Mouse (Mus musculus) liver (tissue): ENCODE data around the gene Rbms1.
A peak's percentile ranks its signal among the peaks of the same experiment; 100 is the strongest.
"Not testable (repeated sequence)": the region's sequence is repeated elsewhere in the genome, so short reads cannot be mapped to it uniquely, and the experiment has no call there.

Experiments
- DNase-seq: peaks from one replicate; pipeline ENCODE4 v3.0.0-alpha.2; 2020; ENCODE audit warnings: mixed read lengths

The Rbms1 gene

DNA sequence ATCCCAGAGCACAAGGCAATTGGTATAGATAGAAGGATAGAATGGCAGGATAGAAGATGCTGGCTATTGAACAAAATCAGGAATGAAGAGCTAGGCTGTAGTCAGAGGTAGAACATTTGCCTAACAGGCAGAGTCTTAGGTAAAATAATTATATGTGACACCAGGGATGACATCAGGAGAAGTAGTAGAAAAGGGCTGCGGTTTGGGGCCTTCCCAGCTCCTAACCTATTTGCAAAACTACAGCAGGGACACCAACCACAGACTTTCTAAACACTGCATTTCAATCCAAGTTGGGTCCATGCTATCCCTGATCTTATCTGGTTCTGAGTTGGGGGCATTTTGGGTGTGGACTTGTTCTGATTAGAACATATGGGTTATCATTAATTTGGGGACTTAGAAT is 118.7 kb downstream of the Rbms1 start:
- no peak for DNase-seq

DNA sequence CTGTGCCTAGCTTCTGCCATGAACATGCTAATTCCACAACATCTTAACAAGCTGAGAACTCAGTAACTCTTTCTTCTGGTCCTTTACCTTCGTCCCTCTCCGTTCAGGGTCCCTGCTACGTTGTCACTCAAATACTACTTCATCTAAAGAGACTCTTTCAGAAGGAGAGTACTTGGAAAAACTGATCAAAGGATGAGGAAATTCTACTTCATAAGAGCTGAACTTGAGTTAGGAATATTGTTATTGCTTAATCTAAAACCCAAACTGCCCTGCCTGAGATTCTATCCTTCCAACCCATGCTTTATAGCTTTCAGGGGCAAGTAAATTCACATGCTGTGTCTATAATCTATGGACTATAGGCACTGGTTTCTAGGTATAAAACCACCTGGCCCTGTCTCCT is 119.4 kb downstream of the Rbms1 start:
- DNase-seq = no peak

DNA sequence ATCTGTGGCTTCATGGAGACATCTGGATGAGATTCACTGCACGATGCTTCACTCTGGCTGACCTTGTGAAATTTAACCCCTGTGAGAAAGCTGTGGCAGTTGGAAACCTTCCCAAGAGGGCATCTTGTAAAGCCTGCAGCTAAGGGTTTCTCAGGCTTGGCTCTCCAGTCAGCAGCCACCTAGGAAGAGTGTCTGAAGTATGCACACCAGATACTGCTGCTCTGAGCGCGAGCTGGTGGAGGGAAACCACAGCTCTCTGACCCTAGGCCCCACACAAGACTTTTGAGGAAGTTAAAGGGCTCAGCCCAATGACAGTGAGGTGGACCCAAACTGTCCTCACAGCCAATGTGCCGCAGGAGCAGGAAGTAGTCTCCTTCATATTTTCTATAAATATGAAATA is 120.0 kb downstream of the Rbms1 start:
- peak; percentile 35 for DNase-seq

DNA sequence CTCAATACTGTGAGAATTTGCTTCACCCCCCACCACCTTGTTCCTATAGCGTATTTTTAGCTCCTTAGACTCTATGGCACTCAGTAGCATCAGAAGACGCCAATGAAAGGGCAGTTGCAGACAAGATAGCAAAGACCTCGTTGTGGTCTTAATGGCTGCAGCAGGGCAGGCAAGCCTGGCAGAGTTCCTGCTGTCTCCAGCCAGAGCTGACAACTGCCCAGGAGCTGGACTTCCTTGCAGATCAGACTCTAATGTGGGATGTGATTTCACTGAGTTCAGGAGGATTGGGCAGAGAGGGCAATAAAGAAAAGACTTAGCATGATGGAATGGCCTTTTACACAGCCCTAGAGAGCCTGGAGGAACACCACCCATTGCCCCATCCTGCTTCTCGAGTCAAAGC is 122.1 kb downstream of the Rbms1 start:
- DNase-seq = no peak

DNA sequence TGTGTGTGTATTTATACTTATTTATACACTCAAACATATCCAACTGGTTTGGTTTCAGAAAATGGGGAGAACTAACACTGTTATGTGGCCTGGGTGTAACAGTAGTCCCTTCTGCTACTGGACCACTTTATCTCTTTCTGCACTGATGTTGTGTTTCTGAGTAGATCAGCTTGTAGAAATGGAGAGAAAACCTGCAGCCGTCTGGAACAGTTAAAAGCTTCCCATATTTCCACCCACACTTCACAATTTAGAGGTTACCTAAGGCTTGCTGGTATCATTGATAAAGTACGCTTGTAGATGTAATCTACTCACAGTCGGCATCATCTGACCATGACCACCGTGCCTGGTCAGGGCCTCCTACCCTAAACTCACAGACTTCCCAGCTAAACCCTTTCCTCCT is 123.5 kb downstream of the Rbms1 start:
- DNase-seq = no peak

DNA sequence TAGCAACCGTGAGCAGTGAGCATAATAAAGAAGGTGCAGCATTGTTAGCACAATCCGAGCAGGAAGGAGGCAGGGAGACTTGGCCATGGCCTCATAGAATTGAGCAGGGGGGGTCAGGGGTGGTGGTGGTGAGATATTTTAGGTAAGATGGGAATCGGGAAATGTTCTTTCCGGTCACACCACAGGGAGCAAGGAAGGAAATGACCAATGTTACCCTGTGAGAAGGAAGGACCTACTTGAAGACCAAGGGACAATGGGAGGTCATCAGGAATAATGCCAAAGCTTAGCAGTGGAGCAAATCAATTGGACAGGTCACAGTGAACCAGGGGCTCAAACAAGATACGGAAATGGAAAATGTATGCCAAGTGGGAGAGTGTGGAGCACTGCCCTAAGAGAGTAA is 124.1 kb downstream of the Rbms1 start:
- DNase-seq = no peak

DNA sequence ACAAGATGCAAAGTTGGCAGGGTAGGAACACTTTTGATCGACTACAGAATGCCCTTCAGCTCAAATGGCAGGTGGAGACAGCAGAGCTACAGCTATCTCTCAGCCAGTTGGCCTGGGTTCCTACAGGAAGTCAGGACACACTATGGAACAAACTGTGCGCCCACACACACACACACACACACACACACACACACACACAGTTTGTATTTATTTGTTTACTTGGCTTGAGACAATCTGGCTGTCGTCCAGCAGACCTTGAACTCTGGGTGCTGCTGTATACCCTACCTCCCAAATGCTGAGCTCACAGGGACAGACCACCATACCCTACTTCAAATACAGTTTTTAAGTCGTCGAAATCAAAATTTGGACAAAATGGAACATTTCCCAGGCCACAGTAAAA is 125.4 kb downstream of the Rbms1 start:
- no peak for DNase-seq

DNA sequence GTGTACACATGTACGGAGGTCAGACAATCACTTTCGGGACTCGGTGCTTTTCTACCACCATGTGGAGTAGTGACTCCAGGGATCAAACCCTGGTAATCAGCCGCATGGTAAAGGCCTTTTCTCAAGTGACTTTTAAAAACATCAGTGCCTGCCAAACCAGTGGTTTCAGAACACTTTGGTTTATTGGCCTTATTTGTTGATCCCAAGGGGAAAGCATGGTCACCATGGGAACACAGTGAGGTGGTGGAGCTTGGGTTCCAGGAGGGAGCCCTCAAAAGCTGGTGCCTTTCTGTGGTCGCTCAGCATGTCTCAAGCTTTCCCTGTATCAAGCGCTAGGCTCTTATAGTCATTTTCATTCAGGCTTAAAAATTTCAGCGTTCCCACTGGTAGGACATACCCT is 126.8 kb downstream of the Rbms1 start:
- no peak for DNase-seq

DNA sequence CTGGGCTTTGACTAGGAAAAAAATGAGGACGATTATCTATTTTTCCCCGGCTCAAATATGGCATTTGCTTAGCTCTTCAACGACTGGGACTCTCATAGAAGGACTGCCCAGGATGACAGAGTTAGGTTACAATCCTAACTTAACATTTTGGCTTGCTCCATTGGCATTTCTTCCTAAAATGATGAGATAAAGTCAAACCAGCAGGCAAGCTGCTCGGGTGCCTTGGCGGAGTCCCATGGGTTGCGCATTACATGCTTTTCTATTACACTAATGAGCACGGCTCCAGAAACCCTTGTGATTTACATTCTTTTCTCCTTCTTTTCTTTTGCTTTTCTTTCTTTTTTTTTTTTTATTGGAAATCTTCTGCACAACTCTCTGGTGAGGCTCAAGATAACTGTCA is 128.7 kb downstream of the Rbms1 start:
- no peak for DNase-seq

DNA sequence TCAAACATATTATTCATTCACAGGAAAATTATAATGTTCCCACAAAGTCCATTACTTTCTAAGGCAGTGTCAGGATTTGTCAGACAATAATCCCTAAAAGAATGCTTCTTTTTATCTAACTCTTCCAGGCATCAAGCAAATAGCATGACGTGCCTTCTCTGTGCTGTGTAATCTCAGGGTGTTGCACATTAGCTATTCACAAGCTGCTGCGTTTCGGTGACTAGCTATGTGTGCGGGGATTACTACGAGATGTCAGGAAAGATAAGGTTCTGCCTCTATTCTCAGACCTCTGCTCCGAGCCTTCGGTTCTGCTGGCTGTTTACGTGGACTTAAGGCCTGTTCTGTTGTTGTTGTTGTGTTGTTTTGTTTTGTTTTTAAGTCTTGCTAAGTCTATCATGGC is 130.7 kb downstream of the Rbms1 start:
- DNase-seq = no peak

DNA sequence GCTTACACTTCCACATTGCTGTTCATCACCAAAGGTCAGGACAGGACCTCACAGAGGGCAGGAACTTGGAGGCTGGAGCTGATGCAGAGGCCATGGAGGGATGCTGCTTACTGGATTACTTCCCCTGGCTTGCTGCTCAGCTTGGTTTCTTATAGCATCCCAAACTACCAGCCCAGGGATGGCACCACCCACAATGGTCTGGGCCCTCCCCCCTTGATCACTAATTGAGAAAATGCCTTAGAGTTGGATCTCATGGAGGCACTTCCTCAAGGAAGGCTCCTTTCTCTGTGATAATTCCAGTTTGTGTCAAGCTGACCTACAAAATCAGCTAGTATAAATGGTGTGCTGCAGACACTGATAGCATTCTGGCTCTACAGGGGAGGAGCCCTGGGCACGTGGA is 132.5 kb downstream of the Rbms1 start:
- DNase-seq = not testable (repeated sequence)

DNA sequence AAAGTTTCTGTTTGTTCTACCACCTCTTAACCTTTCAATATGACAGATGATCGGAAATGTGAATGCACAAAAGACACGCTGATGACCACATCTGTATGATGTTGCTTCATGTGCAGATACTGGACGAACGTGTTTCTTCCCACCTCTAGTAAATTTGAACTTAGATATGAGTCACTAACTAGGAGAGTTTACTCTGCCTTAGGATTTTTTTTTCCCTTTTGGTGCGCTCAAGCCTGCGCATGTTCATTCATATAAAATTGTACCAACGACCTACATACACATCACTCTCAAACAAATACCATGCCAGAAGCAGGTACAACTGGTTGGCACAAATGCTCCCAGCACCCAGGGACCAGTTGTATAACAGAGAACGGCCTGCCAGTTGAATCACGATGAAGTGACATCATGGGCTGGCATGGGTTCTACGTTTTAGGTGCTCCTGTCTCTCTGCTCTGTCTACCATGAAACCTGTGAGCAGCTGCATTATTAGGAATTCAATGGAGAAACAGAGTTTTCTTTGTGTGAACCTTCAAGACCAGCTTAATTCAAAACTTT is 134.0 kb downstream of the Rbms1 start:
- no peak for DNase-seq

DNA sequence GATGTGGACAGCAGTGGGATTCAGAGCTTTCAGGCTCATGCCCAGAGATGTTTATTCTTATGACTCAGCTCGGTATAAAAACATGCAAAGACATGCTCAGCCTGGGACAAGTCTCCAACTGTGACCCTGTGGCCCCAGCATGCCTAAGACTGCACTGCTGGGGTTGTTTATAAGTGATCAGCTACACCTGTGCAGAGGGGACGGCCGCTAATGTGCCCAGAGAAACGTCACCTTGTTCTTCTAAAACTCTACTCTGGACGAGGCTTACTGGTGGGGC is 135.9 kb downstream of the Rbms1 start:
- no peak for DNase-seq

DNA sequence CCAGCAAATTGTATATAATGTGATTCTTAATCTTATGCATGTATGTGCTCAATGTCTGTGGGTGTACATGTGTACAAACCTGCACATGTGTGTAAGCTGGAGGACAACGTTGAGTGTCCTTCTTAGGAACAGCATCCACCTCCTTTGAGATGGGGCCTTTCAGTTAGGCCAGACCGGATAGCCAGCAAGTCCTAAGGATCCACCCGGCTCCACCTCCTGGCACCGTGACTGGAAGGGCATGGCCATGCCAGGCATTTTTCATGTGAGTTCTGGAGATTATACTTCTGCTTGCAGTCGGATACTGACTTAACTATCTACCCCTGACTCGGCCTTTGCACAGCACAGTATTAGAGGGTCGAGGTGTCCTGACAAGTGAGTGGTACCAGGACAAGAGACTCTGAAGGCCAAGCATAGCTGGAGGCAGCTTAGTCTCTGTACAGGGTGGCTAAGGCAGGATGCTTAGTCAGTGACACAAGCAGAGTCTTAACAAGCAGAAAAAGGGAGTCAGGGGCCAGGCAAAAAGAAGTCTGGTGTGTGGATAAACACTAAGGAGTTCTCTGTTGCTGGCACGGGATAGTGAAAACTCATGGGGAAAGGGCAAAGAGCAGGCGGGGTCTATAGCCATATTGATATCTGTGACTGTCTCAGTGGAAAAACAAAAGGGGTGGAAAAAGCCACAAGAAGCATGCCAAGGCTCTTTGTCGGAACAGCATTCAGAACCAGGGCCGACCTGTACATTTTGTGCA is 136.4 kb downstream of the Rbms1 start:
- DNase-seq = no peak

DNA sequence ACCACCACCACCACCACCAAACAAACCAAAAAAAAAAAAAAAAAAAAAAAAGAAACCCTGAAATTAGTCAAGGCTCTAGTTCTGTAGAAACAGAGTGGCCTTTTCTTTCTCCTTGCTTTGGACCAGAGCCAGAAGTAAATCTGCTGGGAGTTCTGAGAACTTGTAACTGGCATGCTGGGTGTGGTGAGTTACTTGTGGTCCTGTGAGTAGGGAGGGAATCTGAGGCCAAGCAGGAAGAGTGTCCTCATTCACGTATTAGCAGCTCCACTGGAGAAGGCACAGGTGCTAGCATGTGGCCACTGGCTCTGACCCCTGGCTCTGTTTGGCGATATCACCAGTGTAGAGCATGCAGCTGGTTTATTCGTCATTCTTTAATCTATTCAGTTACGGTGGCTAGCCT is 137.3 kb downstream of the Rbms1 start:
- no peak for DNase-seq

DNA sequence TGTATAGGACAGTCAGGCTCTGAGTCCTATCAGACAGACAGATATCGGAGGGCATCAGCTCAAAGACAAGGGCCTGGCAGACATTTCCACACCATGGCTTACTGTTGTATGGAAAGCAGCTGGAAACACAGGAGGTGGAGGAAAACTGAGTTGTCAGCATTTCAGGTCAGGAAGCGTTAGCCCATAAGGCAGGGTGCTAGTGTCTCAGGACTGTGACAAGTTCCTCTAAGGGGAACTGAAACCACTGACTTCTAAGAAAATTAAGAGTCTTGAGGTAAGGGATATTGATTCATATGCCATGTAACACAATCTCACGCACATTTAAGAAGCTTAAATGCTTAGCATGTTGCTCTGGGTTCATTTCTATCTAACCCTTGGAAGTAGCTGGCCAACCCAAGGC is 141.4 kb downstream of the Rbms1 start:
- DNase-seq = no peak

DNA sequence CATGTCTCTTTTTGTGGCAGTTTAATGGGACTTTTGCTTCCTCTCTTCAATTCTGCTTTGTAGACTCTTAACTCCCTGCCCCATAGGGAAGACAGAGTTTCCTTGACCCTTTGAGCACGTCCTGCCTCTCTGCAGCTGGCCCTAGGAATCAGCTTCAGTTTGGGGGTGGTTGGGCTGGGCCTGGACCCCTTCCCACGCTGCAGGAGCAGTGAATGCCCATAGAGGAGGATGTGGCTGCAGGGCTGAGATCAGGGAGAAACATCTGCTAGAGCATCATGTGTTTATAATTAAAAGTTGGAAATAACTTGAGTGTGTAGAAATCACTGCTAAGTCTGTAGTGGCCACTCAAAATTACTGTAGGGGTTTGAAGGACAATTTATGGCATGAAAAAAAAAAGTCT is 144.4 kb downstream of the Rbms1 start:
- DNase-seq = no peak

DNA sequence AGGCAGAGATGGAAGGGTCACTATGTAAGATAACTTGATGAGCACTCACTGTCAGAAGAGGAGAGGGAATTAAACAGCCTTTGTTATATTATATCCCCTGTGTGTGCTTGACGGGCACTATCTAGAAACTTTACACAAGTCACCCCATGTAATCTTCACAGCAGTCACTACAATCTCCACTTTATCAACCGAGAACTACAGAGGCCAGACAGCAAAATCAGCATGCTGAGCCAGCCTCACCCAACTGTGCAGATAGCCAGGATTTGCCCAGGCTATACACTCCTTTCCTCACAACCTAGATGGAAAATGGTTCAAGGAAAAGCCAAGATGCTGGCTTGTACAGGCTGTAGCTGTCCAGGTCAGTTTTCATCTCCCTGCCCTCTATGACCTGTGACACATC is 146.7 kb downstream of the Rbms1 start:
- no peak for DNase-seq

DNA sequence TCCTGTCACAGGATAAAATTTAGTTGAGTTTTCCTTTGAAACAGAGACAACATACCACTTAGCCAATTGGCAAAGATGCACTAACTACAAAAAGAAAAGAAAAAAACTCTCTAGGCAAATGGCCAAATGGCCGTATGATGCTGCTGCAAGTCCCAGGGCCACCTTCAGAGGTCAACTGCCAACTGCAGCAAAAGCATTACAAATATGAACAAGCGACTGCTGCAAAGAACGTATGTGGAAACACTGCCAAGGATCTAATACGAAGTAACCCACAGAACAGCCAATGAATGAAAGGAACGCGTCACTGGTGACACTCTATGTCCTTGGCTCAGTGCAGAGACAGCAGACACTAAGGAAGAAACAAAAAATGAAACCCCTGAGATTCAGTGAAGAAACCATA is 148.2 kb downstream of the Rbms1 start:
- no peak for DNase-seq

DNA sequence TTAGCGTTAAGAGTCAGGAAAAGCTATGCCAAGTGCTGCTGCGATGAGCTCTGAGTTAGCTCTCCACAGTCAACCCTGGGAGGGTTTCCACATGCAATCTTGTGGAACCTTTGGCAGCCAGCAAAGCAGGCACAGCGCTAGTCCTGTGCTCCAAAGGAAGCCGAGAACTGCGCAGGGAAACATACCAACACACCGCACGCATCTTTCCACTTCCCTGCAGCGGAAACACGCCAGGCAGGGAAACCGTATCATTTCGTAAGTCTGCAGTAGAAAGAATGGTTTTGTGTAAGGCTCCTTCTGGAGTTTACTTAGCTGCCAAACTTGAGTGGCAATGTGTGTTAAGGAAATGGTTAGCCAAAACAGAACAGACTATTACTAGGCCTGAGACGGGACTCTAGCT is 150.0 kb downstream of the Rbms1 start:
- no peak for DNase-seq

DNA sequence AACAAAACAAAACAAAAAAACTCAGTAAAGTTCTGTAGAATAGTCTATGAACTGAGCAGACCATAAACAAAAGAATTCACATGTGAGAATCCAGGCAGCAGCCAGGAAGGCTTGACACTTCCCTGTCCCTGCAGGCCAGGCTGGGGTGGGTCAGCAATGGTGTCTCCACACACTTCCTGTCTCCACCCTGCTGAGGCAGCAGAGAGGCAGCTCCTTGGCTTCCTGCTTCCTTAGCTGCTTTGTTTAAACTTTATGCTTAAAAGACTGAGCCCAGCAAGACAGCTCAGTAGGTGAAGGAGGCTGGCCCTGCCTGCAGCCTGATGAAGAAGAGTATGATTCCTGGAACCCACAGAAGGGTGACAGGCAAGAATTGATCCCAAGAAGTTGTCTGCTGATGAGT is 152.4 kb downstream of the Rbms1 start:
- peak; percentile 56 for DNase-seq

DNA sequence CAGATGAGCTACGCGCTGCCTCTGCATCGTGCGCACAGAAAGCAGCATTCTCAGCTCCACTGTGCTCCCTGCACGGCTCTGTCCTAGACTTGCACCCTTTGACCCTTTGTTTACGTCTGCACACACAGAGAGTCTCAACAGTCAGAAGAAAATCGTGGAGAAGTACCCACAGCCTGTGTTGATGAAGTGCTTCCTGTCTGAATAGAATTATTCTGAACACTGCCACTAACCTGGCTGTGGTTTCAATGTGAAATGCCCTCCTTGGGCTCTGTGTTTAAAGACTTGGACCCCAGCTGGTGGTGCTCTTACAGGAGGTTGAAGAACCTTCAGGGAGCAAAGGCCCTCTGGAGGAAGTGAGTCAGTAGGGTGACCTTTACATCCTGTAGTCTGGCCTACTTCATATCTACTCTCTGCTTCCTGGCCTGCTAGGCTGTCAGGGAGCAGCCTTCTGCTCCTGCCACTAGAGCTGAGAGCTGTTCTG is 153.5 kb downstream of the Rbms1 start:
- DNase-seq = no peak

DNA sequence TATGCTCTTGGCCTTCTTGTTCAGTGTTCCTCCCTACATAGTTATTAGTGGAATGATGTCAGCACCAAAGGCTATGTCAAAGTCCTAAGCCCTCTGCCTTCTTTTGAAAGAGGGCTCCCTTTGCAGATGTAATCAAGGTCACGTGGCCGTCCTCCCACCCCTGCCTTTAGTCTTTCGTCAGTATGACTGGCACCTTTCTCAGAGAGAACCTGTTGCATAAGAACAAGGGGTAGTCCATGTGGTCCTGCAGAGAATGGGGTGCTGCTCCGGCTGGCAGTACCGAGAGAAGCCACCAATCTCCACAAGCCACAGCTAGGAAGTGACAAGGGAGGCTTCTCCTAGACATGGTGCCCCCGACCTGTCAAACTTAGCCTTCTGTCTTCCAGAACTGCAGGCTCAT is 154.2 kb downstream of the Rbms1 start:
- no peak for DNase-seq

DNA sequence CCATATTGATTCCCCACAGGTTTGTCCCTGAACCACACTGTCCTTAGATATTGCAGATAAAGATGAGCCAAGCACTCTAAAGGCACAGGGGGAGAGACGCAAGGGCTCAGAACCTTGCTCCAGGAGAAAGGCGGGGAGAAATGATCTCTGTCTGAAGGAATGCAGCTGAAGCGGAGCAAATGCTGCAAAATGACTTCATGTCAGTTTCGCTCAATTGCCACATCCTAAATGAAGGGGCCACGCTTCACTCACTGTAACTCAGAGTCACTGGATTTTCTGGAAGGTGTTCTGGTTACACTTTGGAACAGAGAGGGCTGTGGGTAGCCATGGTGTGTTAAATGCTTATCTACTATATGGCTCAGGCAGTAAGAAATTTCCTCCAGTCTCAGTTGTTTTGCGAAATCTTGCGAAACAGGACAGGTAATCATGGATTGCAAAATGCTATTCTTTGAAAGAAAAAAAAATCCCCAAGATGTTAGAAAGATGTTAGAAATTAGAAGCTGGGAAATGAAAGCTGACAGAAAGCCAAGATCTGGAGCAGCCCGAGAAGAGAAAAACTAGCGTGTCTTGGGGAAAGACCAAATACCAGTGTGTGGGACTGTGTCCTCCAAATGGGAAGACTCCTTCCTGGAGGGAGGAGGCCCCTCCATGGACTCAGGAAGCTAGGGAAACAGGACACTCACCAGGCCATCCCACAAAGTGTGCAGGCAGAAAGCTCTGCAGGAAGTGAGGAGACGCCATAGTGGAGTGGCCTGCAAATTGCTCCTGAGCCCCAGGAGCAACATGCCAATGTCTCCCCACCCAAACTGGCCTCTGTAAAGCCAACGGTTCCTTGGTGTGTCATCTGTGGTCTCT is 155.4 kb downstream of the Rbms1 start:
- DNase-seq = no peak
